Mouse (Mus musculus) embryonic fibroblast, embryonic 13.5 days (primary cell): ENCODE data around the gene Cnksr3.

Experiments used
- CTCF ChIP-seq: IDR thresholded peaks from 2 replicates; pipeline ENCODE4 v1.5.1; 2011; ENCODE audit warnings: mild to moderate bottlenecking, control low read depth, low read length, moderate library complexity, borderline replicate concordance; ENCODE audit not compliant: insufficient read depth
- POLR2A ChIP-seq: IDR thresholded peaks from 2 replicates; pipeline ENCODE4 v1.6.1; 2011; ENCODE audit warnings: low read depth, mild to moderate bottlenecking, control low read depth, low read length, moderate library complexity

- TF ChIP-seq CTCF (no peak), POLR2A (no peak)
These were observed 33.5 kb downstream of the Cnksr3 start for GRCm38 (mm10) chr10:7178571-7178970.
